Mouse (Mus musculus): ENCODE measurements at regions not wholly inside any gene's neighbourhood (a gene's known extent, or its start where the extent isn't known, plus 50 kb on each side); places are given as distances from the start of the nearest gene placed in this dataset.
A peak's percentile ranks its signal among the peaks of the same experiment; 100 is the strongest.

DNA sequence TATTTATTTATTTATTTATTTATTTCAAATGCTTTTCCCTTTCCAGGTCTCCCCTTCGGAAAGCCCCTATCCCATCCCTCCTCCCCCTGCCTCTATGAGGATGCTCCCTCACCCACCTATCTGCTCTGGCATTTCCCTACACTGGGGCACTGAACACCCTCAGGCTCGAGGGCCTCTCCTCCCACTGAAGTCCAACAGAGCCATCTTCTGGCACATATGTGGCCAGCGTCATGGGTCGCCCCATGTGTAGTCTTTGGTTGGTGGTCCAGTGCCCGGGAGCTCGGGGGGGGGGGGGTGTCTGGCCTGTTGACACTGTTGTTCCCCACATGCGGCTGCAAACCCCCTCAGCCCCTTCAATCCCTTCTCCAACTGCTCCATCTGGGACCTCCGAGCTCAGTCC, 99.6 kb upstream of the Tspan8 start:
- H3K27ac ChIP-seq, result no peak overlapping the region
- no peaks in the 10 kb centered on the region for H3K9me3 ChIP-seq (ENCODE audit: control insufficient read depth, low read length)
- H3K4me2 ChIP-seq (replicated peaks), result no peak overlapping the region
- H3K4me3 ChIP-seq (replicated peaks; ENCODE audit: low read length), result no peak overlapping the region
- no peaks in the 10 kb centered on the region for H3K27me3 ChIP-seq (ENCODE audit: control insufficient read depth, insufficient read depth, low read length)
- ATAC-seq (ENCODE audit: low FRiP score) (no peak), DNase-seq (ENCODE audit: low spot score) (no peak)
- no peak overlapping the region for H3K9ac ChIP-seq
- 94% methylated on average over 8 of the region's 8 CpGs for WGBS
- no peaks in the 10 kb centered on the region for H3K36me3 ChIP-seq (replicated peaks; ENCODE audit: control insufficient read depth, insufficient read depth)
- H3K4me1 ChIP-seq (replicated peaks; ENCODE audit: control insufficient read depth, insufficient read depth, low read length), result 0 out of 2 replicates have a peak, but pooled peaks cover 3% of the 10 kb centered on the region

DNA sequence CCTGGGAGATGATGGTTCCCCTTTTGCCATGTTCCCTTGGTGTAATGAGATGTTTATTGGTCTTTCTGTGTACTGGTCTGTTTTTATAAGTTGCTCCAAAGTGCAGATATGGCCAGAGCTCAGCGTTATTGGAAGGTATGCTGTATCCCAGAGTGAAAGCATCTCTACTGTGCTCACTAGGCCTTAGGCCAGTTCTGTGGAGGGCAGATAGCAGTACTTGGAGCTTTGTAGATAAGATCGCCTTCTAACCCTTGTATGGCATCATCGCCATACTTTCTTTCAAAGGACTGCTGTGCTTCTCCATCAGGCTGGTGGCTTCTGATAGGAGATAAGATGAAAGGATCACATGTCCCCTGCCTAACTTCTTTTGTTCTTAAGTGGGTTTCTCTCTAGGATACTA, 94.0 kb upstream of the Tspan8 start:
- H3K9me3 ChIP-seq (ENCODE audit: control insufficient read depth, low read length), result no peaks in the 10 kb centered on the region
- H3K27ac ChIP-seq, result no peak overlapping the region
- H3K4me2 ChIP-seq (replicated peaks), result no peak overlapping the region
- H3K4me3 ChIP-seq (replicated peaks; ENCODE audit: low read length), result no peak overlapping the region
- no peaks in the 10 kb centered on the region for H3K27me3 ChIP-seq (ENCODE audit: control insufficient read depth, insufficient read depth, low read length)
- H3K9ac ChIP-seq, result no peak overlapping the region
- no peak for DNase-seq (ENCODE audit: low spot score)
- H3K36me3 ChIP-seq (replicated peaks; ENCODE audit: control insufficient read depth, insufficient read depth), result no peaks in the 10 kb centered on the region
- 94% methylated on average over 3 of the region's 3 CpGs for WGBS
- no peaks in the 10 kb centered on the region for H3K4me1 ChIP-seq (replicated peaks; ENCODE audit: control insufficient read depth, insufficient read depth, low read length)
- no peak for ATAC-seq (ENCODE audit: low FRiP score)

DNA sequence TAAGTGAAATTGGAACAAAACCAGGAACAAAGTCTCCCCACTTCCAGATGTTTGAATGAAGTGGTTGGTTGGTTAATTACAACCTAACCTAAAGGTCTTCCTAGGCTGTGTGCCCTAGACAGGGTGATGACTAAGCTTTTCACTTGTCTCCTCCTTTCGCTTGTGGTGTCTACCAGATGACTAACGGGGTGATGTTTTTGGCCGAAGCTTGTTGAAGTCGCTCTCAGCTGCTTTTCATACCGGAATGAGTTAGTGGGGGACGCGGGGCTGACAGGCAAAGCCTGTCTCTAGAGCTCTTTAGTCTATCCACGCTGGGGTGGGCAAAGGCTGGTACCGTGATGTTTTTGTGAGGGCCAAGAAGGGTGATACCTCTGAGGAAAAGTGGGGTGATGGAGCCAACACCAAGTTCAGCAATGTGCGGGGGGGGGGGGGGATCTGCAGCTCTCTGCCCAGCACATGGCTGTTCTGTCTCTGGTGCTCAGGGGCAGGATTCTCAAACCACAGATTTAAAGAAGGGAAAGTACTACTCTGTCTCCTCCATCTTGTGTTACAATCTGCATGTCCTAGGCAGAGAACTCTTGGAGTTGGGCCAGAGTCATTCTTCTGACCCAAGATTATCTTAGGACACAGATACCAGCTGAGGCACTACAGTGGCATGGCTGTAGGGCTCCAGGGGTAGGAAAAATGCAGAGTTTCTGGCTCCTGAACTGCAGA, 73.8 kb upstream of the Tspan8 start:
- H3K27me3 ChIP-seq (ENCODE audit: control insufficient read depth, insufficient read depth, low read length), result no peaks in the 10 kb centered on the region
- no peak overlapping the region for H3K27ac ChIP-seq
- H3K36me3 ChIP-seq (replicated peaks; ENCODE audit: control insufficient read depth, insufficient read depth), result no peaks in the 10 kb centered on the region
- no peak for ATAC-seq (ENCODE audit: low FRiP score)
- H3K9ac ChIP-seq, result no peak overlapping the region
- 97% methylated on average over 10 of the region's 10 CpGs for WGBS
- peaks cover 6% of the 10 kb centered on the region; the same call in 1 of the 2 replicates for H3K9me3 ChIP-seq (ENCODE audit: control insufficient read depth, low read length)
- H3K4me3 ChIP-seq (replicated peaks; ENCODE audit: low read length), result no peak overlapping the region
- H3K4me2 ChIP-seq (replicated peaks), result no peak overlapping the region
- no peak for DNase-seq (ENCODE audit: low spot score)
- no peaks in the 10 kb centered on the region for H3K4me1 ChIP-seq (replicated peaks; ENCODE audit: control insufficient read depth, insufficient read depth, low read length)

DNA sequence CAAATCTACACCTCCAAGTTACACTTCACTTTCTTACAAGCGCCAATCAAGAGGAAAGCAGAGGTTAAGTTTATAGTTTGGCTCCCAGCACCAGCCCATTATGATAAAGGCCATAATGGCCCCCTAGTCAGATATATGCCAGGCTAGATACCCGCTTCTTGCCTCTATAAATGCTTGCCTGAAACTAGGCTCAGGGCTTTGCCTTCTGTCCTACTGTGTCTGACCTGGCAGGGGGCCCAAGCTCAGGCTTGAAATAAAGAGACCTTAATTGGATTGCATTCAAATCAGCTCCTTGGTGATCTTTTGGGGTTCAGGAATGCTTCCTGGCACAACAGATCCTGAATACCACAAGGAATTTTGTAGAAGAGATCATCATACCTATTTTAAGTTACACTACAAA, 66.8 kb upstream of the Tspan8 start:
- Histone ChIP-seq H3K4me3 (replicated peaks; ENCODE audit: low read length) (no peak overlapping the region), H3K9me3 (ENCODE audit: control insufficient read depth, low read length) (no peaks in the 10 kb centered on the region), H3K27ac (no peak overlapping the region), H3K27me3 (ENCODE audit: control insufficient read depth, insufficient read depth, low read length) (no peaks in the 10 kb centered on the region), H3K36me3 (replicated peaks; ENCODE audit: control insufficient read depth, insufficient read depth) (no peaks in the 10 kb centered on the region), H3K9ac (no peak overlapping the region), H3K4me1 (replicated peaks; ENCODE audit: control insufficient read depth, insufficient read depth, low read length) (no peaks in the 10 kb centered on the region), H3K4me2 (replicated peaks) (no peak overlapping the region)
- 59% methylated on average over 2 of the region's 2 CpGs for WGBS
- ATAC-seq (ENCODE audit: low FRiP score) (peak; percentile 64; the same call in 1 of the 2 replicates), DNase-seq (ENCODE audit: low spot score) (no peak)

GRCm38 (mm10) chr10:115750250-115750649, 66.4 kb upstream of the Tspan8 start:
- DNase-seq (ENCODE audit: low spot score) (no peak), ATAC-seq (ENCODE audit: low FRiP score) (peak; percentile 46; the same call in 1 of the 2 replicates)
- no peak overlapping the region for H3K4me3 ChIP-seq (replicated peaks; ENCODE audit: low read length)
- no peaks in the 10 kb centered on the region for H3K9me3 ChIP-seq (ENCODE audit: control insufficient read depth, low read length)
- no peaks in the 10 kb centered on the region for H3K27me3 ChIP-seq (ENCODE audit: control insufficient read depth, insufficient read depth, low read length)
- H3K4me2 ChIP-seq (replicated peaks), result no peak overlapping the region
- 59% methylated on average over 5 of the region's 5 CpGs for WGBS
- H3K9ac ChIP-seq, result no peak overlapping the region
- H3K4me1 ChIP-seq (replicated peaks; ENCODE audit: control insufficient read depth, insufficient read depth, low read length), result no peaks in the 10 kb centered on the region
- H3K36me3 ChIP-seq (replicated peaks; ENCODE audit: control insufficient read depth, insufficient read depth), result no peaks in the 10 kb centered on the region
- no peak overlapping the region for H3K27ac ChIP-seq

- Histone ChIP-seq H3K27me3 (ENCODE audit: control insufficient read depth, insufficient read depth, low read length) (no peaks in the 10 kb centered on the region), H3K36me3 (replicated peaks; ENCODE audit: control insufficient read depth, insufficient read depth) (no peaks in the 10 kb centered on the region), H3K4me1 (replicated peaks; ENCODE audit: control insufficient read depth, insufficient read depth, low read length) (no peaks in the 10 kb centered on the region), H3K9ac (no peak overlapping the region), H3K9me3 (ENCODE audit: control insufficient read depth, low read length) (no peaks in the 10 kb centered on the region), H3K4me2 (replicated peaks) (no peak overlapping the region), H3K4me3 (replicated peaks; ENCODE audit: low read length) (no peak overlapping the region), H3K27ac (no peak overlapping the region)
- 74% methylated on average over 1 of the region's 1 CpGs for whole genome bisulfite sequencing
- DNase-seq (ENCODE audit: low spot score) (no peak), ATAC-seq (ENCODE audit: low FRiP score) (no peak)
Measured at GRCm38 (mm10) chr10:115758667-115759066, 58.0 kb upstream of the Tspan8 start.

Measured in hindbrain, embryonic 14.5 days (tissue).